Mouse (Mus musculus) CH12.LX (cell line): ENCODE measurements around the gene Hoxd11. TPM values are rescaled to one million over a fixed set of nuclear protein-coding genes. Genes with fewer than 3 reads are reported as not detected.

Experiments
- DNase-seq: peaks from one replicate; pipeline ENCODE4 v3.0.0-alpha.2; 2013; ENCODE audit errors: extremely low read depth
- H3K27ac ChIP-seq: 2 replicates; pipeline ENCODE4 v1.5.1; 2012; ENCODE audit warnings: low read depth, mild to moderate bottlenecking, control low read depth, moderate library complexity; ENCODE audit not compliant: insufficient read depth
- H3K27me3 ChIP-seq: replicated peaks from 2 replicates; pipeline ENCODE3; 2012; ENCODE audit warnings: inconsistent platforms
- H3K36me3 ChIP-seq, 2 experiments: replicated peaks in 1 of 2; 2 replicates each; pipeline versions ENCODE3 to v1.6.1; 2012; ENCODE audit warnings: inconsistent platforms in 1 of 2, low read length in 1 of 2, mild to moderate bottlenecking in 1 of 2, mixed read lengths in 1 of 2, moderate library complexity in 1 of 2; ENCODE audit not compliant: control insufficient read depth in 1 of 2, insufficient read depth in 1 of 2
- H3K4me1 ChIP-seq, 2 experiments: 2 replicates each; pipeline ENCODE4 v1.6.1; 2012; ENCODE audit warnings: inconsistent platforms in 1 of 2, moderate library complexity in 1 of 2; ENCODE audit not compliant: insufficient read depth in 2 of 2, control insufficient read depth in 1 of 2
- H3K4me2 ChIP-seq: 2 replicates; pipeline ENCODE4 v1.6.1; 2012; ENCODE audit warnings: low read depth, mild to moderate bottlenecking, control low read depth; ENCODE audit not compliant: poor library complexity, insufficient read depth, severe bottlenecking
- H3K4me3 ChIP-seq, 3 experiments: fragments of 150-350 bp in 1 of 3; sonication (generic) in 1 of 3; replicated peaks in 1 of 3; 2 replicates each; pipeline versions ENCODE3 to v1.5.1; 2011 to 2012; ENCODE audit warnings: low read depth in 2 of 3, low read length in 2 of 3, mild to moderate bottlenecking in 2 of 3, moderate library complexity in 2 of 3, control low read depth in 1 of 3, improper control_type of control experiment in 1 of 3, inconsistent platforms in 1 of 3, mixed read lengths in 1 of 3; ENCODE audit not compliant: poor library complexity in 1 of 3
- H3K79me2 ChIP-seq: replicated peaks from 2 replicates; pipeline ENCODE4 v1.6.1; 2012; ENCODE audit warnings: mild to moderate bottlenecking, moderate library complexity; ENCODE audit not compliant: control insufficient read depth, poor library complexity, insufficient read depth, severe bottlenecking; ENCODE audit errors: extremely low read depth
- H3K9ac ChIP-seq: 2 replicates; pipeline ENCODE4 v1.6.1; 2012; ENCODE audit warnings: low read depth, mild to moderate bottlenecking, control low read depth, moderate library complexity; ENCODE audit not compliant: insufficient read depth
- H3K9me3 ChIP-seq: replicated peaks from 2 replicates; pipeline ENCODE3; 2012; ENCODE audit warnings: low read length, inconsistent platforms, mixed read lengths
- E2F4 ChIP-seq: IDR thresholded peaks from 2 replicates; pipeline ENCODE4 v1.6.1; 2011; ENCODE audit warnings: low read depth, low read length, improper control_type of control experiment; ENCODE audit not compliant: insufficient replicate concordance
- EP300 ChIP-seq: IDR thresholded peaks from 2 replicates; pipeline ENCODE4 v1.6.1; 2011; ENCODE audit warnings: low read length, improper control_type of control experiment
- HCFC1 ChIP-seq: IDR thresholded peaks from 2 replicates; pipeline ENCODE4 v1.6.1; 2012; ENCODE audit warnings: low read depth, mild to moderate bottlenecking, inconsistent platforms, low read length, improper control_type of control experiment
- IRF4 ChIP-seq: IDR thresholded peaks from 2 replicates; pipeline ENCODE4 v1.6.1; 2014; ENCODE audit warnings: low read depth, mild to moderate bottlenecking, inconsistent platforms, low read length, improper control_type of control experiment
- JUND ChIP-seq: conservative IDR thresholded peaks from 2 replicates; pipeline ENCODE4 v1.6.1; 2011; ENCODE audit warnings: low read depth, low read length, improper control_type of control experiment
- MAFK ChIP-seq: IDR thresholded peaks from 2 replicates; pipeline ENCODE4 v1.6.1; 2011; ENCODE audit warnings: low read length, improper control_type of control experiment; ENCODE audit not compliant: insufficient replicate concordance
- MAX ChIP-seq: IDR thresholded peaks from 2 replicates; pipeline ENCODE4 v1.6.1; 2011; ENCODE audit warnings: low read length, improper control_type of control experiment
- MAZ ChIP-seq: IDR thresholded peaks from 2 replicates; pipeline ENCODE4 v1.6.1; 2012; ENCODE audit warnings: low read depth, mild to moderate bottlenecking, inconsistent platforms, low read length, improper control_type of control experiment, moderate library complexity
- MXI1 ChIP-seq: IDR thresholded peaks from 2 replicates; pipeline ENCODE4 v1.6.1; 2011; ENCODE audit warnings: mild to moderate bottlenecking, low read depth, low read length, improper control_type of control experiment
- MYC ChIP-seq: IDR thresholded peaks from 2 replicates; pipeline ENCODE4 v1.6.1; 2011; ENCODE audit warnings: low read depth, mild to moderate bottlenecking, improper control_type of control experiment, low read length
- SIN3A ChIP-seq: IDR thresholded peaks from 2 replicates; pipeline ENCODE4 v1.6.1; 2012; ENCODE audit warnings: low read length, improper control_type of control experiment, inconsistent platforms
- SMC3 ChIP-seq: IDR thresholded peaks from 2 replicates; pipeline ENCODE4 v1.6.1; 2011; ENCODE audit warnings: low read depth, low read length, improper control_type of control experiment
- TCF12 ChIP-seq: IDR thresholded peaks from 2 replicates; pipeline ENCODE4 v1.6.1; 2014; ENCODE audit warnings: low read depth, mild to moderate bottlenecking, inconsistent platforms, low read length, improper control_type of control experiment
- USF2 ChIP-seq: conservative IDR thresholded peaks from 2 replicates; pipeline ENCODE4 v1.6.1; 2011; ENCODE audit warnings: low read depth, low read length, improper control_type of control experiment
- ZNF384 ChIP-seq: IDR thresholded peaks from 2 replicates; pipeline ENCODE4 v1.6.1; 2012; ENCODE audit warnings: low read depth, low read length, improper control_type of control experiment, inconsistent platforms
- dilution Hi-C: fragments of 300-500 bp; cut with MboI; formaldehyde crosslinking; loops from 2 replicates; pipeline ENCODE4 v1.14.3; 2020; ENCODE audit warnings: low sequenced_read_pairs; ENCODE audit not compliant: extremely low pct_unique_long_range_greater_than_20kb, extremely low pct_ligation_motif_present
- in situ Hi-C: fragments of 300-500 bp; cut with MboI; formaldehyde crosslinking; loops from 3 replicates; pipeline ENCODE4 v1.14.3; 2019; ENCODE audit warnings: low sequenced_read_pairs, low pct_ligation_motif_present, low pct_unique_long_range_greater_than_20kb, mixed read lengths
- polyA plus RNA-seq: library from polyadenylated mRNA; unstranded; fragments of >175 nt; gene quantifications from 2 replicates; pipeline ENCODE4 v1.2.1, GENCODE M21; 2012; ENCODE audit warnings: low read depth; ENCODE audit not compliant: insufficient read length
- total RNA-seq, 2 experiments: library from RNA; depleted of rRNA; stranded (reverse); fragments of 300-350 nt in 1 of 2; fragments of >200 nt in 1 of 2; gene quantifications; 2 replicates each; pipeline ENCODE4 v1.2.3; 2012 to 2014

Gene Hoxd11
- total and polyA plus RNA-seq, 3 experiments, result not detected

GRCm38 (mm10) chr2:74689574-74690337 is 10.4 kb downstream of the Hoxd11 start:
- no peak overlapping the region for H3K4me3 ChIP-seq
- no peaks in the 10 kb centered on the region for H3K36me3 ChIP-seq
- H3K79me2 ChIP-seq, result no peaks in the 10 kb centered on the region
- no peak overlapping the region for H3K27ac ChIP-seq
- dilution Hi-C loops (no loop called here), in situ Hi-C loops (loop anchor here (10.0 to 25.0 kb wide), 2 partner anchors 455 to 623 kb away; no protein-coding TSS in a partner anchor)
- H3K4me2 ChIP-seq, result no peak overlapping the region
- DNase-seq, result no peak
- no peak overlapping the region for H3K9ac ChIP-seq
- H3K4me1 ChIP-seq, result no peaks in the 10 kb centered on the region
- H3K9me3 ChIP-seq, result peaks cover 15% of the 10 kb centered on the region
- H3K27me3 ChIP-seq, result no peaks in the 10 kb centered on the region
- no peak for TF ChIP-seq MAX
- no peak for TF ChIP-seq JUND
- TF ChIP-seq EP300, result no peak

- Histone ChIP-seq H3K36me3 (no peaks in the 10 kb centered on the region), H3K9me3 (peaks cover 15% of the 10 kb centered on the region), H3K4me1 (no peaks in the 10 kb centered on the region), H3K27me3 (no peaks in the 10 kb centered on the region), H3K4me2 (no peak overlapping the region), H3K9ac (no peak overlapping the region), H3K79me2 (no peaks in the 10 kb centered on the region), H3K27ac (no peak overlapping the region), H3K4me3 (no peak overlapping the region)
- TF ChIP-seq TCF12, result no peak
- no peak for TF ChIP-seq E2F4
- no peak for TF ChIP-seq MYC
- TF ChIP-seq HCFC1, result no peak
- no peak for TF ChIP-seq MAZ
- dilution Hi-C loops, result no loop called here
- no peak for DNase-seq
- in situ Hi-C loops, result loop anchor here (10.0 to 25.0 kb wide), 2 partner anchors 454 to 622 kb away; no protein-coding TSS in a partner anchor
Measured at GRCm38 (mm10) chr2:74690338-74690716, 11.0 kb downstream of the Hoxd11 start.

GRCm38 (mm10) chr2:74691022-74691951 is 11.9 kb downstream of the Hoxd11 start, which contains the start of gene Hoxd10:
Gene Hoxd10 (plus strand): TSS chr2:74691924.
- Histone ChIP-seq H3K4me3 (no peak within 1 kb of the TSS), H3K4me1 (no peaks in the 10 kb centered on the region), H3K79me2 (no peaks in the 10 kb centered on the region), H3K27ac (no peak within 1 kb of the TSS)
- in situ Hi-C loops, result loop anchor here (10.0 to 25.0 kb wide), 2 partner anchors 454 to 621 kb away; no protein-coding TSS in a partner anchor
- no peak for DNase-seq
- TF ChIP-seq HCFC1 (no peak), SIN3A (no peak), SMC3 (no peak), TCF12 (no peak), E2F4 (no peak), IRF4 (no peak), ZNF384 (no peak), EP300 (no peak), MYC (no peak), MXI1 (no peak), USF2 (no peak), MAFK (no peak)
- TF ChIP-seq, all 38 proteins: peak for 0
- no peaks in the 10 kb centered on the region for H3K27me3 ChIP-seq
- no peak within 1 kb of the TSS for H3K4me2 ChIP-seq
- dilution Hi-C loops, result no loop called here
- peaks cover 15% of the 10 kb centered on the region for H3K9me3 ChIP-seq
- H3K36me3 ChIP-seq, result no peaks in the 10 kb centered on the region
- no peak within 1 kb of the TSS for H3K9ac ChIP-seq
